Mouse (Mus musculus): ENCODE measurements around the gene Cdipt.

Cdipt gene

DNA sequence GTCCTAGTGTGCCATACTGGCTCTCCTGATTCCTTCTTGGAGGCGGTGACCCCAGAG lies at the start of gene Cdipt:
TSS of gene Cdipt (plus strand) at position 22 of the 57 bp plus-strand sequence.
- no peak for DNase-seq (ENCODE audit: low spot score in 2 of 2)

GRCm38 (mm10) chr7:126926299-126926698 lies 49.4 kb upstream of the Cdipt start:
- no peak for DNase-seq (ENCODE audit: low spot score in 2 of 2)

DNA sequence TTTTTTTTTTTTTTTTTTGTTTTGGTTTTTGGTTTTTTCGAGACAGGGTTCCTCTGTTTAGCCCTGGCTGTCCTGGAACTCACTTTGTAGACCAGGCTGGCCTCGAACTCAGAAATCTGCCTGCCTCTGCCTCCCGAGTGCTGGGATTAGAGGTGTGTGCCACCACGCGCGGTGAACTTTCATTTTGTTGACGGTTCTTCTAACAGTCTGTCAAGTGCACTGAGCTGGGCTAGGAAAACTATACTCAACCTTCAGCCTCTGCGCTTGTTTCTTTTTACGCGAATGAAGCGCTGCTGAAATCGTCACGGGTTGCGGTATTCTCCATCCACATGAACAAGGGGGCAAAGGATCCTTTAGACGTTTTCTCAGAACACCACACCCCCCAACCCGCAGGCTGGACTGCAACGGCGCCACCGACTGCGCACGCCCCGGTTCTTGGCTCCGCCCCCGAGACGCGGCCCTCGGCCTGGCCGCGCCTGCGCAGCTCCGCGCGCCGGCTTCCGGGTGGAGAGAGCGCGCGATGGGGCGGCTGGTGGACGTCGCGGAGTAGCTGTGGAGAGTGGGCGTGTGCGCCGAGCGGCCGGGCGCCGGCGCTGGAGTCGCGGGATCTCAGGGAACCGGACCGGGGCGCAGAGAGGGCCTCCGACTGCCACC lies 47.2 kb upstream of the Cdipt start, which contains the start of gene Kctd13:
TSS of gene Kctd13 (plus strand) at position 496 of the 654 bp plus-strand sequence.
- peak; percentile 80 to 92 for DNase-seq (ENCODE audit: low spot score in 2 of 2)

DNA sequence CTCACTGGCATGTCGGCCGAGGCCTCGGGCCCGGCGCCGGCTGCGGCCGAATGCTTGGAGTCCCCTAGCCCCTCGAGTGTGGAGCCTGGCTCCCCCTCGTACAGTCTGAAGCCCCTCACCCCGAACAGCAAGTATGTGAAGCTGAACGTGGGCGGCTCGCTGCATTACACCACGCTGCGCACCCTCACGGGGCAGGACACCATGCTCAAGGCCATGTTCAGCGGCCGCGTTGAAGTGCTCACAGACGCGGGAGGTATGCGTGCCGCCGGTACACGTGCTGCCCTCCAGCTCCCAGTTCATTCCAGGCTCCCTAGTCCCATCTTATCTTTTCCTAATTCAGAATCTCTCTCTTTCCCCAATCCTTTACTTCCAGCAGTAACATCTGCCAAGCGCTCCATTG lies 46.7 kb upstream of the Cdipt start:
- no peak for DNase-seq (ENCODE audit: low spot score in 2 of 2)

DNA sequence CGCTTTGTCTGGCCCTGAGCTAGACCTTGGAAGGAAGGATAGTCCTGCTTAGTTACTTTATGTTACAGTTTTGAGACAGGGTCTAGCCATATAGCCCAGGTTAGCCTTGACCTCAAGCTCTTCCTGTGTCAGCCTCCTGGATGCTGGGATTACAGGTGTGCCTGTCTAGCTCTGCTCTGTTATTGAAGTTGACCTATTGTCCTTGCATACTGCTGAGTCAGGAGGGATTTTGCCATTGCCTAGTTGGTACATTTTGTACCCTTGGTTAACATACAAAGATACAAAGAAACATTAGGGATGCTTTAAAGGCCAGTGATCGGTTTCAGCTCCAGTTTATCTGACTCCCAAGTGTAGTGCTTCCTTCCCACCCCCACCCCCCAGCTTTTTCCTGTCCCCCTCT lies 43.1 kb upstream of the Cdipt start:
- DNase-seq (ENCODE audit: low spot score in 2 of 2), result no peak

- no peak for DNase-seq (ENCODE audit: low spot score in 2 of 2)
Measured at GRCm38 (mm10) chr7:126941171-126941570, 34.5 kb upstream of the Cdipt start.

GRCm38 (mm10) chr7:126941801-126942200 lies 33.9 kb upstream of the Cdipt start:
- peak in 1 of 2 experiments; percentile 54 for DNase-seq (ENCODE audit: low spot score in 2 of 2)

GRCm38 (mm10) chr7:126946530-126946929 lies 29.2 kb upstream of the Cdipt start:
- DNase-seq (ENCODE audit: low spot score in 2 of 2), result no peak

DNA sequence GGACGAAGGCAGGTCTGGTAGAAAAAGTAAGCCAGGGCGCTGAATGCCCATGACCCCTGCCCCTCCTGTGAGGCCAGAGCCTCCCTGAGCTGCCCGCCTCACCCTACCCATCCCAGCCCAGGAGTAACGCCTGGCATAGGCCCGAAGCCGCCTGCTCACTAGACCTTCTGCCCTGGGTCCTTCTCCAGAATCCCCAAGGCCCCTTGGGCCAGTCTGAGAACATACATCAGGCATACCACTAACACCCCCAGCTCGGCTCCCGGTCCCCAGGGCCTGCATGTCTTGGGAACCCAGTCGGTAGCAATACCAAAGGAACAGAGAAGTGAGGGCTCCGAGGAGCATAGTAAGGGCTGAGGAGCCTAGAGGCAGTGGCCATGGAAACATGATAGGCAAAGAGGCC lies 27.1 kb upstream of the Cdipt start:
- no peak for DNase-seq (ENCODE audit: low spot score in 2 of 2)

- DNase-seq (ENCODE audit: low spot score in 2 of 2), result peak; percentile 59 to 70
Measured at GRCm38 (mm10) chr7:126949403-126949792, 26.3 kb upstream of the Cdipt start, which contains the start of gene Asphd1. Gene Asphd1, minus strand, starts transcription at chr7:126949582.

DNA sequence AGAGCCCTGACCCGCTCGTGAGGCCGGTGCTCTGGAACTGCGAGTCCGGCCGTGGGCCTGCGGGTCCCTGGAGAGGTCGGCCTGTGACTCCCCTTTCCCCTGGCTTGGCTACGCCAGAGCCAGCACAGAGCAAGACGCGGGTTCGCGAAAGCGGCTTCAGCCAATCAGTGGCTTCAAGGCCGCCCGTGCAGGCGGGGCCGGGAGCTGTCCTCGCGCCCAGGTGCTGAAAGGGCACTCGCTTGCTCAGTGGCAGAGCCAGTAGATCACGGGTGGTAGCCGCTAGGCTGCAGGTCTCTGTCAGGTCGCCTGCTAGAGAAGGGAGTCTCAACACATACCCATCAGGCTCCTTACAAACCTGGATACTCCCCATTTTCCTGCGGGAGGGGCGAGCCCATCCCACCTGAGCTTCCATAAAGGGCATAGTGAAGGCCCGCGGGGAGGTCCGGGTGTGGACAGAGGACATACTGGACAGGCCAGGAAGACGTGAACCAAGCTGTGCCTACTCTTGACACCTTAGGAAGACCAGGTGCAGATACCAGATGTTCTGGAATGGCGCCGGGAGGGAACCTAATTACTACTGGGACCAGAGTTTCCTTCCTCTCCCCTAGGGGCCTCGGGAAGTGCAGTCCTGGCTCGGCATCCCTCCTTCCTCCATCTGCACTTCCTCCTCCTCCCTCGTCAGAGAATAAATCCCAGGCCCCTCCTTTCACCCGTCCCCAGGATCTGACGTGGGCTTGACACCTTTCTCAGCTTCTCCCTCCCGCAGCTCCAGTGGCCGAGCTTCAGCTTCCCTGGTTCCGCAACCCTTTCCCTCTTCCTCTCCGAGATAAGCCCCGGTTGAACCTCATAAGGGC lies 25.7 kb upstream of the Cdipt start, which contains the start of gene Sez6l2:
TSS of gene Sez6l2 (plus strand) at position 771 of the 854 bp plus-strand sequence.
- peak; percentile 72 to 83 for DNase-seq (ENCODE audit: low spot score in 2 of 2)

- DNase-seq (ENCODE audit: low spot score in 2 of 2), result peak in 1 of 2 experiments; percentile 58
Measured at GRCm38 (mm10) chr7:126950647-126951615, 24.8 kb upstream of the Cdipt start.

DNA sequence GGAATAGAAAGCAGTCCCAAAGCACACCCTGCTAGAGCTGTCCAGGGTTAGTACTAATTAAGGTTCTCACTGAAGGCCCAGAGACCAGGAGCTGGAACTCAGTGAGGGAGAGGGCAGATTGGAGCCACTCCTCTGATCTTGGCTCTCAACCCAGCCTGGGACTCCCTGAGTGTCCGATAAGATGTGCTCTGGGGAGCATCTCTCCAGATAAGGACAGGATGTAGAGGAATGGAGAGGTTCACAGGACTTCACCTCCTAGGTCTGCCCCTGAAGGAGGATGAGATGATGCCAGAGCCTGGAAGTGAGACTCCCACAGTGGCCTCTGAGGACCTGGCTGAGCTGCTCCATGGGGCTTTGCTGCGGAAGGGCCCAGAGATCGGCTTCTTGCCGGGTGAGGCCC lies 24.0 kb upstream of the Cdipt start:
- no peak for DNase-seq (ENCODE audit: low spot score in 2 of 2)

- DNase-seq (ENCODE audit: low spot score in 2 of 2), result no peak
Measured at GRCm38 (mm10) chr7:126952646-126953045, 23.1 kb upstream of the Cdipt start.

- no peak for DNase-seq (ENCODE audit: low spot score in 2 of 2)
Measured at GRCm38 (mm10) chr7:126955125-126955524, 20.6 kb upstream of the Cdipt start.

GRCm38 (mm10) chr7:126959780-126960179 lies 15.9 kb upstream of the Cdipt start:
- no peak for DNase-seq (ENCODE audit: low spot score in 2 of 2)

GRCm38 (mm10) chr7:126961095-126961494 lies 14.6 kb upstream of the Cdipt start:
- no peak for DNase-seq (ENCODE audit: low spot score in 2 of 2)

GRCm38 (mm10) chr7:126961965-126962364 lies 13.7 kb upstream of the Cdipt start:
- DNase-seq (ENCODE audit: low spot score in 2 of 2), result no peak

DNA sequence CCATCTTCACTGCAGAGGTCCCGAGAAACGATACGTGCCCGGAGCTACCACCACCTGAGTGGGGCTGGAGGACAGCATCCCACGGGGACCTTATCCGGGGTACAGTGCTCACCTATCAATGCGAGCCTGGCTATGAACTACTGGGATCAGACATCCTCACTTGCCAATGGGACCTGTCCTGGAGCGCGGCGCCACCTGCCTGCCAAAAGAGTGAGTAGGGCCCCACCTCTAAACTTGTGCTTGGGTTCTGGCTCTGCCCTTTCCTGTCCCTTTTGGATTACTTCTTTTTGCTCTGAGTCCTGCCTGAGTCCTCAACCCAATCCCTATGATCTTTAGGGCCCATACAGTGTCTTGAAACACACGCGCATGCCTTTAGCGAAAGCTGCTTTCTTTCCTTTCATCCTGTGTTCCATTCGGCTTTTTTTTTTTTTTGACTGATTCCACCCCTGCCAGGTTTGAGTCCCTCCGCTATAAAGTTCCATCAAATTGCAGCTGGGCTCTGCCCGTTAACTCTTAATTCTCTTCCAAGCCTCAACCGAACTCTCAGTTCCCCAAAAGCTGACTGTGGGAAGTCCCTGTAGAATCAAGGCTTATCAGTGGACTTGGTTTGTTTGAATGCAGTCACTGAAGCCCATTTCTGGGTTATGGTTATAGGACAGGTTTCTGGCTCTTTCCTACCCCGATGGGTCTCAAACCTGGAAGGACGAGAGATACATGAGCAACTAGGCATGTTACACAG lies 12.0 kb upstream of the Cdipt start:
- DNase-seq (ENCODE audit: low spot score in 2 of 2), result no peak

DNA sequence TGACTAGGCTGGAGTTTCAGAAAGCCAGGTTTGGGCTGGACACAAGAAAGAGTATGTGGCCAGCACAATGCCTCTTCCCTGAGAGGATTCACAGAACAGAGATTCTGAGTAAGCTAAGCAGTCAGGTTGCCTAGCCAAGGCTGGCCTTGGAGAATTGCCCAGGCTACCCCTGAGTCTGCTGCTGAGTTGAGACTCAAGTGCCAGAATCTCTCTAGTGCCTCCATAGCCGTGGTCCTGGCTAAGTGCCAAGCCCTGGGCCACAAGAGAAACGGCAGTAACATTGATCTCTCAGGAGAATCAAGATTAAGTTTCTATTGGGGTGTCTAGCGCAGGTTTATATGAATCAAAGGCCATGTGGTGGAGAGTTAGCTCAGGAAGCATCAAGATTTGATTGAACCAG lies 10.1 kb upstream of the Cdipt start:
- no peak for DNase-seq (ENCODE audit: low spot score in 2 of 2)

DNA sequence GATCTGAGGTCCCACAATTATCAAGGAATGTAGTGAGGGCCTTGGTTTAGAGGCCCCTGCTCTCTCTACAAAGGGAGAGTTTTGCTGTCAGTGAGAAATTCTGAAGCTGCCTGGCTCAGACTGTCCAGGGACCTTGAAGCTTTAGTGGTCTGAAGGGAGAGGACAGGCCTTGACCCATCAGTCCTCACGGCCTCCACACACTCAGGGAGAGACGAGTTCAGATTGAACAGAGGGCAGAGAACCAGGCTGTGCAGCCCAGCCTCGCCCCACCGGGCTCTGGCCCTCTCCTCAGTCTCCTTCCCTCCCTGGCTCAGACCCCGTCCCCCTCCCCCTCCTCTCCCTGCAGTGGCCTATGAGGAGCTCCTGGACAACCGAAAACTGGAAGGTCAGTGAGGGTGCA lies 8.4 kb upstream of the Cdipt start:
- no peak for DNase-seq (ENCODE audit: low spot score in 2 of 2)

- no peak for DNase-seq (ENCODE audit: low spot score in 2 of 2)
Measured at GRCm38 (mm10) chr7:126975493-126975892, 221 bp upstream of the Cdipt start.

Data from left cerebral cortex, adult 9 months (tissue).